In genomic region chr1:153321404-153321803, GRCm38 (mm10) we compare ENCODE assay signal across 14 mouse cellular contexts. TPM values are rescaled to one million over a fixed set of nuclear protein-coding genes. Genes with fewer than 3 reads are reported as not detected.
A peak's percentile ranks its signal among the peaks of the same experiment; 100 is the strongest.
DNase-seq lines count a peak whose midpoint lies in the region; ATAC-seq and TF ChIP-seq lines count a peak whose summit lies in the region.
"Had no signal": no experiment of that assay in that cellular context is flagged by ENCODE, and none has a peak within 500 bp of the region (broad histone marks: within the 10 kb centered on the region; RNA-seq: fewer than 3 reads in every experiment).

No protein-coding gene starts in this region.

- 55% methylated on average over 12 of the region's 12 CpGs for WGBS in heart, embryonic 13.5 days
- 51% methylated on average over 12 of the region's 12 CpGs for WGBS in lung, embryonic 14.5 days
- 61% methylated on average over 12 of the region's 12 CpGs for WGBS in lung, adult 2 months
- 36% methylated on average over 12 of the region's 12 CpGs for WGBS in heart, postnatal 0 days
- 67% methylated on average over 12 of the region's 12 CpGs for WGBS in stomach, embryonic 16.5 days

- H3K36me3 ChIP-seq in heart, embryonic 13.5 days = peaks cover 35% of the 10 kb centered on the region
- peaks cover 24% of the 10 kb centered on the region for H3K36me3 ChIP-seq in lung, embryonic 14.5 days (ENCODE audit: insufficient read depth)
- no peaks in the 10 kb centered on the region; the same call in 1 of the 2 replicates for H3K36me3 ChIP-seq in heart, postnatal 0 days (replicated peaks; ENCODE audit: control insufficient read depth, insufficient read depth, low read length)
- H3K36me3 ChIP-seq in stomach, embryonic 16.5 days (ENCODE audit: control insufficient read depth, insufficient read depth, low read length) = peaks cover 4% of the 10 kb centered on the region; the same call in 1 of the 2 replicates

- TF ChIP-seq CTCF in lung, embryonic 14.5 days (IDR thresholded peaks at IDR 0.05; ENCODE audit: low read depth) = no peak
- TF ChIP-seq CTCF in lung, adult 2 months (IDR thresholded peaks at IDR 0.05; ENCODE audit: insufficient read depth, low read length) = no peak
- no peak for TF ChIP-seq CTCF in heart, postnatal 0 days (IDR thresholded peaks at IDR 0.05; ENCODE audit: low read depth)

- no peak for DNase-seq in heart, postnatal 4 days
- no peak for DNase-seq in lung, embryonic 14.5 days
- DNase-seq in lung, adult 2 months = no peak
- DNase-seq in heart, postnatal 0 days (ENCODE audit: low spot score) = no peak
- no peak for DNase-seq in adrenal gland, postnatal 10 days
- DNase-seq: adrenal gland, adult 8-10 months; cerebellum, adult 9-11 months; forebrain, postnatal 0 days; kidney, adult 11 months had no signal

- H3K9ac ChIP-seq in heart, embryonic 13.5 days = peak overlapping the region; percentile 72
- no peak overlapping the region for H3K9ac ChIP-seq in lung, embryonic 14.5 days
- 0 out of 2 replicates have a peak overlapping the region, but pooled peaks have one; percentile 17 for H3K9ac ChIP-seq in heart, postnatal 0 days (replicated peaks; ENCODE audit: low read depth, low read length)
- 0 out of 2 replicates have a peak overlapping the region, but pooled peaks have one; percentile 51 for H3K9ac ChIP-seq in stomach, embryonic 16.5 days (ENCODE audit: low read length)
- H3K9ac ChIP-seq: forebrain, postnatal 0 days; neural tube, embryonic 13.5 days had no signal

- no peaks in the 10 kb centered on the region; the same call in 1 of the 2 replicates for H3K9me3 ChIP-seq in heart, embryonic 13.5 days
- no peaks in the 10 kb centered on the region for H3K9me3 ChIP-seq in lung, embryonic 14.5 days (ENCODE audit: low read depth, low read length)
- H3K9me3 ChIP-seq in heart, postnatal 0 days (replicated peaks; ENCODE audit: control insufficient read depth, low read length) = no peaks in the 10 kb centered on the region
- no peaks in the 10 kb centered on the region for H3K9me3 ChIP-seq in stomach, embryonic 16.5 days (replicated peaks; ENCODE audit: control insufficient read depth, low read length)
- H3K9me3 ChIP-seq: embryonic facial prominence, embryonic 10.5 days; neural tube, embryonic 13.5 days had no signal

- no peak; the same call in 1 of the 2 replicates for ATAC-seq in heart, embryonic 13.5 days (ENCODE audit: extremely low read depth, insufficient number of reproducible peaks, low FRiP score, low TSS enrichment)
- no peak for ATAC-seq in lung, embryonic 14.5 days (ENCODE audit: insufficient read depth)
- no peak for ATAC-seq in heart, postnatal 0 days (ENCODE audit: insufficient read depth, low read depth)
- no peak for ATAC-seq in stomach, embryonic 16.5 days (ENCODE audit: insufficient read depth, low FRiP score)
- ATAC-seq: forebrain, postnatal 0 days had no signal

- H3K4me2 ChIP-seq in heart, embryonic 13.5 days = peak overlapping the region; percentile 55
- peak overlapping the region; percentile 33 for H3K4me2 ChIP-seq in lung, embryonic 14.5 days
- peak overlapping the region; percentile 38 for H3K4me2 ChIP-seq in heart, postnatal 0 days (ENCODE audit: low read depth, low read length)
- peak overlapping the region; percentile 20; the same call in 1 of the 2 replicates for H3K4me2 ChIP-seq in stomach, embryonic 16.5 days (ENCODE audit: low read depth, low read length)
- H3K4me2 ChIP-seq: neural tube, embryonic 13.5 days had no signal

- TF ChIP-seq EP300 in heart, postnatal 0 days (IDR thresholded peaks at IDR 0.05; ENCODE audit: low read depth) = no peak

- no peaks in the 10 kb centered on the region for H3K27me3 ChIP-seq in heart, embryonic 13.5 days (replicated peaks)
- H3K27me3 ChIP-seq in lung, embryonic 14.5 days (ENCODE audit: insufficient read depth, low read length) = no peaks in the 10 kb centered on the region
- H3K27me3 ChIP-seq in heart, postnatal 0 days (ENCODE audit: control insufficient read depth, insufficient read depth, low read length) = no peaks in the 10 kb centered on the region
- no peaks in the 10 kb centered on the region for H3K27me3 ChIP-seq in stomach, embryonic 16.5 days (ENCODE audit: control insufficient read depth, insufficient read depth, low read length)
- H3K27me3 ChIP-seq: neural tube, embryonic 13.5 days had no signal

- no peak for TF ChIP-seq POLR2A in lung, adult 2 months (IDR thresholded peaks at IDR 0.05; ENCODE audit: borderline replicate concordance, extremely low read depth, low read depth, low read length)

- no peak overlapping the region for H3K4me3 ChIP-seq in heart, embryonic 13.5 days
- H3K4me3 ChIP-seq in lung, embryonic 14.5 days (ENCODE audit: low read depth, low read length) = no peak overlapping the region
- no peak overlapping the region for H3K4me3 ChIP-seq in lung, adult 2 months (replicated peaks; ENCODE audit: extremely low read depth, low read depth, low read length)
- H3K4me3 ChIP-seq in heart, postnatal 0 days (ENCODE audit: low read depth, low read length) = peak overlapping the region; percentile 11; the same call in 1 of the 2 replicates
- no peak overlapping the region for H3K4me3 ChIP-seq in stomach, embryonic 16.5 days (replicated peaks; ENCODE audit: low read length)
- H3K4me3 ChIP-seq: embryonic facial prominence, embryonic 10.5 days; erythroblast, embryonic 14.5 days; neural tube, embryonic 13.5 days had no signal

- peaks cover 93% of the 10 kb centered on the region for H3K4me1 ChIP-seq in heart, embryonic 13.5 days
- H3K4me1 ChIP-seq in lung, embryonic 14.5 days (ENCODE audit: insufficient read depth) = peaks cover 31% of the 10 kb centered on the region; the same call in 1 of the 2 replicates
- H3K4me1 ChIP-seq in lung, adult 2 months (ENCODE audit: control insufficient read depth, insufficient read depth, low read length) = peaks cover 24% of the 10 kb centered on the region
- H3K4me1 ChIP-seq in heart, postnatal 0 days (ENCODE audit: control insufficient read depth, insufficient read depth) = peaks cover 77% of the 10 kb centered on the region
- H3K4me1 ChIP-seq in stomach, embryonic 16.5 days (ENCODE audit: control insufficient read depth, insufficient read depth, low read length) = peaks cover 50% of the 10 kb centered on the region

- peak overlapping the region; percentile 87 for H3K27ac ChIP-seq in heart, embryonic 13.5 days (replicated peaks)
- H3K27ac ChIP-seq in lung, embryonic 14.5 days (ENCODE audit: low read depth) = peak overlapping the region; percentile 71; the same call in 1 of the 2 replicates
- H3K27ac ChIP-seq in heart, postnatal 0 days (ENCODE audit: low read depth) = peak overlapping the region; percentile 76
- peak overlapping the region; percentile 72 for H3K27ac ChIP-seq in stomach, embryonic 16.5 days (ENCODE audit: low read length)
- H3K27ac ChIP-seq: embryonic facial prominence, embryonic 10.5 days; neural tube, embryonic 13.5 days had no signal

RNA-seq across cellular contexts. Expression of gene Lamc1, which starts 11.2 kb away (rescaled TPM):
- polyA plus RNA-seq in heart, embryonic 13.5 days (2015; fragmentation: Nextera tagmentation; extraction: Ambion mirVana) = 75.3 and 78.2 TPM in 2 replicates
- 100 to 1,000 TPM; 351 to 364 TPM for total RNA-seq in heart, postnatal 4 days (2021)
- polyA plus RNA-seq in lung, embryonic 14.5 days (2014; fragmentation: Nextera tagmentation; extraction: Ambion mirVana) = 183 and 193 TPM in 2 replicates
- 101 and 116 TPM in 2 replicates for polyA plus RNA-seq in lung, adult 2 months (2012; rRNA removed)
- 186 and 215 TPM in 2 replicates for total RNA-seq in heart, postnatal 0 days (2014; rRNA removed; ENCODE audit: low replicate concordance)
- 55.9 and 62.8 TPM in 2 replicates for polyA plus RNA-seq in heart, postnatal 0 days (2015; fragmentation: Nextera tagmentation; extraction: Ambion mirVana)
- 63.4 and 68.0 TPM in 2 replicates for polyA plus RNA-seq in stomach, embryonic 16.5 days (2015; fragmentation: Nextera tagmentation; extraction: Ambion mirVana)
- 100 to 1,000 TPM; 163 to 189 TPM for total RNA-seq in adrenal gland, postnatal 10 days (2021)
